Mouse (Mus musculus) bone marrow, adult 2 months (tissue): ENCODE measurements around the gene Themis2. TPM values are rescaled to one million over a fixed set of nuclear protein-coding genes. Genes with fewer than 3 reads are reported as not detected.
A peak's percentile ranks its signal among the peaks of the same experiment; 100 is the strongest.
"Not testable (repeated sequence)": the region's sequence is repeated elsewhere in the genome, so short reads cannot be mapped to it uniquely, and the experiment has no call there.

Source experiments
- H3K27ac ChIP-seq: fragments of 200-500 bp; 2 replicates; pipeline ENCODE4 v1.5.1; 2012; ENCODE audit warnings: low read depth, mild to moderate bottlenecking, control low read depth, inconsistent platforms, low read length; ENCODE audit not compliant: control insufficient read depth, poor library complexity, insufficient read depth
- H3K4me1 ChIP-seq: fragments of 200-500 bp; 2 replicates; pipeline ENCODE4 v1.6.1; 2011; ENCODE audit warnings: low read length; ENCODE audit not compliant: control insufficient read depth, insufficient read depth
- H3K4me3 ChIP-seq: fragments of 200-500 bp; replicated peaks from 2 replicates; pipeline ENCODE3; 2011; ENCODE audit warnings: mild to moderate bottlenecking, low read depth, low read length, control low read depth; ENCODE audit not compliant: control insufficient read depth
- CTCF ChIP-seq: fragments of 200-500 bp; IDR thresholded peaks from 2 replicates; pipeline ENCODE4 v1.5.1; 2011; ENCODE audit warnings: low read length, control low read depth; ENCODE audit not compliant: control insufficient read depth, insufficient read depth
- POLR2A ChIP-seq: fragments of 200-500 bp; IDR thresholded peaks from 2 replicates; pipeline ENCODE4 v1.6.1; 2011; ENCODE audit warnings: low read depth, mild to moderate bottlenecking, control low read depth, low read length, borderline replicate concordance; ENCODE audit not compliant: control insufficient read depth
- WGBS: fragments of 180-500 bp; shearing (Covaris S2); methylation state at CpG from one replicate; pipeline ENCODE4 v1.1.7; 2018; 5-methylcytosine and 5-hydroxymethylcytosine counted together
- polyA plus RNA-seq: library from polyadenylated mRNA; stranded (reverse); fragments of >200 nt; gene quantifications from 2 replicates; pipeline ENCODE4 v1.2.4, GENCODE M21; 2011; ENCODE audit warnings: low replicate concordance; ENCODE audit not compliant: missing spikeins, insufficient read depth, insufficient read length

Gene Themis2
- polyA plus RNA-seq, 1 experiment: 22.4 TPM

GRCm38 (mm10) chr4:132752992-132753391, 43.2 kb downstream of the Themis2 start:
- H3K4me3 ChIP-seq: no peak overlapping the region
- no peak for TF ChIP-seq CTCF
- no peak for TF ChIP-seq POLR2A
- WGBS: 31% methylated on average over 6 of the region's 6 CpGs
- H3K4me1 ChIP-seq: peaks cover 2% of the 10 kb centered on the region; the same call in 1 of the 2 replicates
- H3K27ac ChIP-seq: no peak overlapping the region

- Histone ChIP-seq H3K4me3 (no peak overlapping the region), H3K4me1 (peaks cover 5% of the 10 kb centered on the region; the same call in 1 of the 2 replicates), H3K27ac (peak overlapping the region; percentile 59; the same call in 1 of the 2 replicates)
- 78% methylated on average over 6 of the region's 6 CpGs for WGBS
- TF ChIP-seq POLR2A (no peak), CTCF (no peak)
These were observed 46.8 kb downstream of the Themis2 start for GRCm38 (mm10) chr4:132749258-132749982.

GRCm38 (mm10) chr4:132748778-132749177, 47.4 kb downstream of the Themis2 start:
- TF ChIP-seq POLR2A: no peak
- no peak for TF ChIP-seq CTCF
- peaks cover 5% of the 10 kb centered on the region; the same call in 1 of the 2 replicates for H3K4me1 ChIP-seq
- WGBS: 49% methylated on average over 4 of the region's 4 CpGs
- no peak overlapping the region for H3K4me3 ChIP-seq
- peak overlapping the region; percentile 59; the same call in 1 of the 2 replicates for H3K27ac ChIP-seq

- TF ChIP-seq CTCF (no peak), POLR2A (no peak)
- WGBS: 9% methylated on average over 9 of the region's 9 CpGs
- peak overlapping the region; percentile 61 for H3K4me3 ChIP-seq
- H3K27ac ChIP-seq: peak overlapping the region; percentile 71
- peaks cover 5% of the 10 kb centered on the region; the same call in 1 of the 2 replicates for H3K4me1 ChIP-seq
These were observed 48.4 kb downstream of the Themis2 start for GRCm38 (mm10) chr4:132747664-132748259.

- TF ChIP-seq CTCF (no peak), POLR2A (no peak)
- no peak overlapping the region for H3K4me3 ChIP-seq
- peaks cover 5% of the 10 kb centered on the region; the same call in 1 of the 2 replicates for H3K4me1 ChIP-seq
- peak overlapping the region; percentile 38; the same call in 1 of the 2 replicates for H3K27ac ChIP-seq
- 53% methylated on average over 9 of the region's 9 CpGs for WGBS
These were observed 49.2 kb downstream of the Themis2 start for GRCm38 (mm10) chr4:132746911-132747517.

GRCm38 (mm10) chr4:132743992-132744911, 51.9 kb downstream of the Themis2 start:
- peaks cover 5% of the 10 kb centered on the region; the same call in 1 of the 2 replicates for H3K4me1 ChIP-seq
- no peak for TF ChIP-seq CTCF
- TF ChIP-seq POLR2A: no peak

GRCm38 (mm10) chr4:132741491-132741890, 54.7 kb downstream of the Themis2 start:
- H3K27ac ChIP-seq: no peak overlapping the region
- TF ChIP-seq CTCF (no peak), POLR2A (no peak)
- no peaks in the 10 kb centered on the region for H3K4me1 ChIP-seq
- no peak overlapping the region for H3K4me3 ChIP-seq
- WGBS: 83% methylated on average over 7 of the region's 7 CpGs

More at GRCm38 (mm10) chr4:132743992-132744911, 51.9 kb downstream of the Themis2 start:
- Histone ChIP-seq H3K4me3 (no peak overlapping the region), H3K27ac (no peak overlapping the region)
- 75% methylated on average over 11 of the region's 11 CpGs for WGBS

- WGBS: 76% methylated on average over 9 of the region's 9 CpGs
- not testable (repeated sequence) for H3K27ac ChIP-seq, H3K4me3 ChIP-seq, H3K4me1 ChIP-seq
These were observed 59.0 kb downstream of the Themis2 start for GRCm38 (mm10) chr4:132737154-132737553.
